8 mouse cellular contexts compared by ENCODE assay signal in the genomic region with DNA sequence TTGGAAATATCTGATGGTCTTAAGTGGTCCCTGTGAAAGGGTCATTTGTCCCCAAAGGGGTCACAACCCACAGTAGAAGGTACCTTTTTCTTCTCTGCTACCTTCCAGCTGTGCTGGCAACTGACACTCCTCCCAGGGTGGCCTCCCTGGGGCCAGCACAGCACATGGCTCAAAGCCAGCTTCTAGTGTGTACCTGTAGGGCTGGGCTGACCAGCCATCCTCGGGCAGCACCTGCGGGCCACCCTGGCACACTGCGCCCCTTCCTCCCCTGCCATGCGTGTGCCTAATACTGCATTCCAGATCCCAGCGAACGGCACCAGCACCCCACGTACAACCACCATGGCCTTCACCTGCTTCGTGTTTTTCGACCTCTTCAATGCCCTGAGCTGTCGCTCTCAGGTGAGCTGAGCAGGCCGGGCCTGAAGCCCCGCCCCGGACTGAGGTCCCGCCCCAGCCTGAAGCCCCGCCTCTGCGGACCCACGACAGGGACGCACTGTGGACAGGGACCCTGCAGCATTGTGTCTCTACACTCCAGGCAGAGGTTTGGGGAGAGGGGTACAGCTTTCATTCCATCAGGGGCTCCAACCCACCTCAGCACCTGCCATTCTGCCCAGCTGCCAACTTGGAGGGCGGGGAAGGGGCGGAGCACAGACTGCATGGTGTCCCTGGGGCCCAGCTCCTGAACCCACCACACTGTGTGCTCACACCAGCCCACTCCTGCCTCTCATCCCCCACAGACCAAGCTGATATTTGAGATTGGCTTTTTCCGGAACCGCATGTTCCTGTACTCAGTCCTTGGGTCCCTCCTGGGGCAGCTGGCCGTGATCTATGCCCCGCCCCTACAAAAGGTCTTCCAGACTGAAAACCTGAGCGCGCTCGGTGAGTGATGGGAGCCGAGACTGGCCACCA. TPM values are rescaled to one million over a fixed set of nuclear protein-coding genes. Genes with fewer than 3 reads are reported as not detected.
A peak's percentile ranks its signal among the peaks of the same experiment; 100 is the strongest.
DNase-seq lines count a peak whose midpoint lies in the region; ATAC-seq and TF ChIP-seq lines count a peak whose summit lies in the region.

No protein-coding gene starts in this region.

- intact Hi-C loops in gastrocnemius, adult 2 months (cut with DNase I) = no loop called here

- ATAC-seq in erythroblast, adult 5-6 weeks (replicated peaks; ENCODE audit: low FRiP score, poor library complexity, severe bottlenecking) = peak; percentile 31; the same call in 1 of the 2 replicates

- TF ChIP-seq CTCF in gastrocnemius, adult 2 months (IDR thresholded peaks at IDR 0.05) = no peak

- no peak overlapping the region for H3K27ac ChIP-seq in gastrocnemius, adult 2 months

- DNase-seq in gastrocnemius, adult 2 months = no peak
- DNase-seq in gastrocnemius, postnatal 10 days = no peak
- peak; percentile 27 for DNase-seq in kidney, adult 9 months
- DNase-seq in lung, postnatal 36 days = peak; percentile 36
- DNase-seq in thymus, postnatal 14 days = peak; percentile 41
- DNase-seq in urinary bladder, postnatal 10 days (ENCODE audit: low spot score) = no peak
- DNase-seq in ovary, postnatal 10 days (ENCODE audit: low spot score) = no peak

- H3K4me3 ChIP-seq in gastrocnemius, adult 2 months = peak overlapping the region; percentile 53

RNA-seq across cellular contexts. Expression of gene Tldc1, which starts 22.7 kb away (rescaled TPM):
- 1 to 10 TPM; 3.0 to 3.3 TPM for total RNA-seq in gastrocnemius, adult 2 months (2021)
- 1 to 10 TPM; 4.7 to 5.2 TPM for total RNA-seq in gastrocnemius, postnatal 10 days (2021)
- 0.42 and 1.3 TPM in 2 replicates for total RNA-seq in erythroblast, adult 5-6 weeks (2015; ENCODE audit: low replicate concordance)
- total RNA-seq in erythroblast, adult 5-6 weeks (2017; ENCODE audit: low replicate concordance) = 1.4 TPM in 1 of 2 replicates, not detected in the other

RNA-seq across cellular contexts. Expression of gene Atp2c2, which starts 55.7 kb away (rescaled TPM):
- total RNA-seq in gastrocnemius, adult 2 months (2021) = under 1 TPM; 0.08 to 0.10 TPM
- not detected for total RNA-seq in gastrocnemius, postnatal 10 days (2021)
- not detected in 2 replicates for total RNA-seq in erythroblast, adult 5-6 weeks (2015; ENCODE audit: low replicate concordance)
- total RNA-seq in erythroblast, adult 5-6 weeks (2017; ENCODE audit: low replicate concordance) = not detected in 2 replicates

Comparison
In these comparisons a context has a peak if more than half of its experiments do, and no peak if none do; other contexts are left out.
1. DNase-seq: peak in kidney, adult 9 months (single experiment), lung, postnatal 36 days (single experiment) and thymus, postnatal 14 days (single experiment); none in gastrocnemius, adult 2 months (single experiment), gastrocnemius, postnatal 10 days (single experiment), urinary bladder, postnatal 10 days (single experiment) and ovary, postnatal 10 days (single experiment).